Mouse (Mus musculus) heart, postnatal 14 days (tissue): ENCODE measurements around the gene Kcnh1. TPM values are rescaled to one million over a fixed set of nuclear protein-coding genes. Genes with fewer than 3 reads are reported as not detected.

Experiments used
- DNase-seq, 2 experiments: peaks; one replicate each; pipeline ENCODE4 v3.0.0; 2021 to 2022
- intact Hi-C: fragments of 180-260 bp; cut with DNase I; formaldehyde crosslinking; loops from one replicate; pipeline ENCODE4 v1.15.1; 2025
- total RNA-seq, 2 experiments: library from RNA; stranded (reverse); gene quantifications; 2 replicates each; pipeline ENCODE4 v1.2.3; 2021

Kcnh1 gene
- total RNA-seq, 2 experiments from 2014 or later: 0.12 to 0.17 TPM

- intact Hi-C loops: no loop called here
- DNase-seq: no peak
These were observed 368.8 kb downstream of the Kcnh1 start for GRCm38 (mm10) chr1:192559341-192559740.

Other genes starting within 250 kb of the Kcnh1 start
- under 1 TPM; 0.45 to 0.51 TPM for gene Rd3, start 213.4 kb upstream of the Kcnh1 start, total RNA-seq
- 10 to 100 TPM in 1 of 2 experiments, 1 to 10 TPM in 1; 9.1 to 10.5 TPM for gene Traf5, start 98.2 kb upstream of the Kcnh1 start, total RNA-seq
- 10 to 100 TPM; 31.9 to 40.9 TPM for gene Rcor3, start 52.7 kb upstream of the Kcnh1 start, total RNA-seq